8 mouse cellular contexts compared by ENCODE assay signal in genomic region chr4:70355659-70356350, GRCm38 (mm10). TPM values are rescaled to one million over a fixed set of nuclear protein-coding genes. Genes with fewer than 3 reads are reported as not detected.
A peak's percentile ranks its signal among the peaks of the same experiment; 100 is the strongest.
DNase-seq lines count a peak whose midpoint lies in the region; ATAC-seq lines count a peak whose summit lies in the region.

No protein-coding gene starts in this region.

- no peak overlapping the region for H3K9ac ChIP-seq in liver, embryonic 16.5 days (ENCODE audit: low read depth, low read length)
- H3K9ac ChIP-seq in neural tube, embryonic 15.5 days (replicated peaks) = no peak overlapping the region

- H3K36me3 ChIP-seq in liver, embryonic 16.5 days (ENCODE audit: control insufficient read depth, insufficient read depth) = peaks cover 6% of the 10 kb centered on the region
- peaks cover 26% of the 10 kb centered on the region for H3K36me3 ChIP-seq in neural tube, embryonic 15.5 days

- whole genome bisulfite sequencing in large intestine, adult 2 months = 65% methylated on average over 9 of the region's 9 CpGs
- 61% methylated on average over 9 of the region's 9 CpGs for WGBS in liver, embryonic 16.5 days (ENCODE audit: insufficient replicate concordance)
- 67% methylated on average over 9 of the region's 9 CpGs for WGBS in neural tube, embryonic 15.5 days

- intact Hi-C loops in heart, postnatal 36 days (cut with DNase I) = loop anchor here (1.0 to 5.0 kb wide), 2 partner anchors 91 to 1159 kb away; no protein-coding TSS in a partner anchor

- no peak overlapping the region for H3K27ac ChIP-seq in liver, embryonic 16.5 days (ENCODE audit: low read length)
- H3K27ac ChIP-seq in neural tube, embryonic 15.5 days (replicated peaks) = no peak overlapping the region

- no peak overlapping the region for H3K4me2 ChIP-seq in liver, embryonic 16.5 days (ENCODE audit: low read depth, low read length)
- H3K4me2 ChIP-seq in neural tube, embryonic 15.5 days = no peak overlapping the region

- no peaks in the 10 kb centered on the region for H3K27me3 ChIP-seq in liver, embryonic 16.5 days (ENCODE audit: control insufficient read depth, insufficient read depth, low read depth, low read length)
- no peaks in the 10 kb centered on the region for H3K27me3 ChIP-seq in neural tube, embryonic 15.5 days (replicated peaks)

- no peak overlapping the region for H3K4me3 ChIP-seq in liver, embryonic 16.5 days (ENCODE audit: low read depth, low read length)
- no peak overlapping the region for H3K4me3 ChIP-seq in neural tube, embryonic 15.5 days (replicated peaks)

- ATAC-seq in liver, embryonic 16.5 days (ENCODE audit: low read depth) = peak; percentile 60
- peak; percentile 85 for ATAC-seq in neural tube, embryonic 15.5 days (ENCODE audit: low FRiP score)

- no peaks in the 10 kb centered on the region for H3K9me3 ChIP-seq in liver, embryonic 16.5 days (replicated peaks; ENCODE audit: control insufficient read depth, low read length)
- H3K9me3 ChIP-seq in neural tube, embryonic 15.5 days (replicated peaks) = no peaks in the 10 kb centered on the region

- H3K4me1 ChIP-seq in liver, embryonic 16.5 days (ENCODE audit: control insufficient read depth, low read depth, low read length) = no peaks in the 10 kb centered on the region
- H3K4me1 ChIP-seq in neural tube, embryonic 15.5 days = no peaks in the 10 kb centered on the region

- peak; percentile 68 for DNase-seq in CD4-positive, CD25-positive, alpha-beta regulatory T cell, adult 2 months (ENCODE audit: low read depth, low spot score)
- peak; percentile 44 for DNase-seq in adrenal gland, adult 8-10 months
- DNase-seq in embryo, embryonic 9.5 days (ENCODE audit: extremely low spot score) = peak; percentile 38
- DNase-seq in heart, postnatal 36 days = peak; percentile 30 to 35
- peak; percentile 16 for DNase-seq in large intestine, adult 2 months (ENCODE audit: low read depth, low spot score)
- DNase-seq in thymus, postnatal 25 days = peak; percentile 54

RNA-seq across cellular contexts. Expression of gene Cdk5rap2, which starts 54.4 kb away (rescaled TPM):
- 10 to 100 TPM; 24.7 to 54.6 (median 39.0) TPM for total RNA-seq in adrenal gland, adult 8-10 months (2022)
- total RNA-seq in heart, postnatal 36 days (2021) = 1 to 10 TPM; 4.4 to 4.8 TPM
- 3.3 and 3.6 TPM in 2 replicates for polyA plus RNA-seq in large intestine, adult 2 months (2012; rRNA removed)
- polyA plus RNA-seq in liver, embryonic 16.5 days (2015; fragmentation: Nextera tagmentation; extraction: Ambion mirVana) = 6.3 and 6.5 TPM in 2 replicates
- polyA plus RNA-seq in neural tube, embryonic 15.5 days (2015; fragmentation: Nextera tagmentation; extraction: Ambion mirVana) = 8.7 and 12.6 TPM in 2 replicates

Comparison
In these comparisons a context has a peak if more than half of its experiments do, and no peak if none do; other contexts are left out.
1. DNase-seq: peak in every context shown above with its lines; median percentile 68 in CD4-positive, CD25-positive, alpha-beta regulatory T cell, adult 2 months; 54 in thymus, postnatal 25 days; 44 in adrenal gland, adult 8-10 months; 38 in embryo, embryonic 9.5 days; 32 in heart, postnatal 36 days; 16 in large intestine, adult 2 months.